Mouse (Mus musculus): Measurements from ENCODE around the gene Qrich1. TPM values are rescaled to one million over a fixed set of nuclear protein-coding genes. Genes with fewer than 3 reads are reported as not detected.

The Qrich1 gene
- total and polyA plus RNA-seq, 2 experiments, result 43.0 to 54.9 TPM

GRCm38 (mm10) chr9:108573774-108574690 is 57.4 kb downstream of the Qrich1 start:
- peaks cover 2% of the 10 kb centered on the region; the same call in 1 of the 2 replicates for H3K36me3 ChIP-seq (ENCODE audit: control insufficient read depth, insufficient read depth, low read length)
- DNase-seq (ENCODE audit: extremely low read depth, low read depth, low spot score), result no peak
- no peak overlapping the region for H3K9ac ChIP-seq (ENCODE audit: low read depth, low read length)
- 76% methylated on average over 24 of the region's 26 CpGs for WGBS
- H3K4me3 ChIP-seq (ENCODE audit: insufficient read depth, low read depth, low read length), result no peak overlapping the region
- H3K27me3 ChIP-seq (ENCODE audit: control insufficient read depth, insufficient read depth, low read length), result no peaks in the 10 kb centered on the region
- H3K79me2 ChIP-seq (ENCODE audit: control insufficient read depth, insufficient read depth, low read length), result no peaks in the 10 kb centered on the region
- H3K27ac ChIP-seq (replicated peaks; ENCODE audit: insufficient read depth, low read depth, low read length), result no peak overlapping the region
- peaks cover 4% of the 10 kb centered on the region; the same call in 1 of the 2 replicates for H3K4me1 ChIP-seq (ENCODE audit: control insufficient read depth, insufficient read depth, low read length)
- peak; percentile 65 for TF ChIP-seq CTCF (IDR thresholded peaks at IDR 0.05; ENCODE audit: low read depth, low read length)
- no peak for TF ChIP-seq POLR2A (IDR thresholded peaks at IDR 0.05; ENCODE audit: extremely low read depth, insufficient read depth, low read length)

GRCm38 (mm10) chr9:108574921-108575320 is 58.3 kb downstream of the Qrich1 start:
- no peak for DNase-seq (ENCODE audit: extremely low read depth, low read depth, low spot score)
- TF ChIP-seq CTCF (IDR thresholded peaks at IDR 0.05; ENCODE audit: low read depth, low read length) (no peak), POLR2A (IDR thresholded peaks at IDR 0.05; ENCODE audit: extremely low read depth, insufficient read depth, low read length) (no peak)
- Histone ChIP-seq H3K27ac (replicated peaks; ENCODE audit: insufficient read depth, low read depth, low read length) (no peak overlapping the region), H3K4me3 (ENCODE audit: insufficient read depth, low read depth, low read length) (no peak overlapping the region), H3K79me2 (ENCODE audit: control insufficient read depth, insufficient read depth, low read length) (no peaks in the 10 kb centered on the region), H3K27me3 (ENCODE audit: control insufficient read depth, insufficient read depth, low read length) (no peaks in the 10 kb centered on the region), H3K9ac (ENCODE audit: low read depth, low read length) (no peak overlapping the region), H3K4me1 (ENCODE audit: control insufficient read depth, insufficient read depth, low read length) (peaks cover 4% of the 10 kb centered on the region; the same call in 1 of the 2 replicates), H3K36me3 (ENCODE audit: control insufficient read depth, insufficient read depth, low read length) (peaks cover 2% of the 10 kb centered on the region; the same call in 1 of the 2 replicates)
- 93% methylated on average over 12 of the region's 12 CpGs for WGBS

GRCm38 (mm10) chr9:108575321-108576297 is 59.0 kb downstream of the Qrich1 start:
- Histone ChIP-seq H3K79me2 (ENCODE audit: control insufficient read depth, insufficient read depth, low read length) (no peaks in the 10 kb centered on the region), H3K36me3 (ENCODE audit: control insufficient read depth, insufficient read depth, low read length) (peaks cover 2% of the 10 kb centered on the region; the same call in 1 of the 2 replicates), H3K27me3 (ENCODE audit: control insufficient read depth, insufficient read depth, low read length) (no peaks in the 10 kb centered on the region), H3K4me3 (ENCODE audit: insufficient read depth, low read depth, low read length) (no peak overlapping the region), H3K9ac (ENCODE audit: low read depth, low read length) (no peak overlapping the region), H3K27ac (replicated peaks; ENCODE audit: insufficient read depth, low read depth, low read length) (no peak overlapping the region), H3K4me1 (ENCODE audit: control insufficient read depth, insufficient read depth, low read length) (peaks cover 4% of the 10 kb centered on the region; the same call in 1 of the 2 replicates)
- WGBS, result 93% methylated on average over 37 of the region's 37 CpGs
- DNase-seq (ENCODE audit: extremely low read depth, low read depth, low spot score), result no peak
- TF ChIP-seq CTCF (IDR thresholded peaks at IDR 0.05; ENCODE audit: low read depth, low read length) (no peak), POLR2A (IDR thresholded peaks at IDR 0.05; ENCODE audit: extremely low read depth, insufficient read depth, low read length) (no peak)

GRCm38 (mm10) chr9:108577025-108577424 is 60.4 kb downstream of the Qrich1 start:
- Histone ChIP-seq H3K4me3 (ENCODE audit: insufficient read depth, low read depth, low read length) (no peak overlapping the region), H3K4me1 (ENCODE audit: control insufficient read depth, insufficient read depth, low read length) (peaks cover 4% of the 10 kb centered on the region; the same call in 1 of the 2 replicates), H3K27me3 (ENCODE audit: control insufficient read depth, insufficient read depth, low read length) (no peaks in the 10 kb centered on the region), H3K36me3 (ENCODE audit: control insufficient read depth, insufficient read depth, low read length) (peaks cover 2% of the 10 kb centered on the region; the same call in 1 of the 2 replicates), H3K27ac (replicated peaks; ENCODE audit: insufficient read depth, low read depth, low read length) (no peak overlapping the region), H3K9ac (ENCODE audit: low read depth, low read length) (no peak overlapping the region), H3K79me2 (ENCODE audit: control insufficient read depth, insufficient read depth, low read length) (no peaks in the 10 kb centered on the region)
- no peak for TF ChIP-seq CTCF (IDR thresholded peaks at IDR 0.05; ENCODE audit: low read depth, low read length)
- DNase-seq (ENCODE audit: extremely low read depth, low read depth, low spot score), result no peak
- 81% methylated on average over 6 of the region's 6 CpGs for WGBS

- WGBS, result under 1% methylated on average over 24 of the region's 24 CpGs
- TF ChIP-seq CTCF (IDR thresholded peaks at IDR 0.05; ENCODE audit: low read depth, low read length), result no peak
- TF ChIP-seq POLR2A (IDR thresholded peaks at IDR 0.05; ENCODE audit: extremely low read depth, insufficient read depth, low read length), result no peak
- Histone ChIP-seq H3K9ac (ENCODE audit: low read depth, low read length) (peak overlapping the region; percentile 84), H3K27ac (replicated peaks; ENCODE audit: insufficient read depth, low read depth, low read length) (0 out of 2 replicates have a peak overlapping the region, but pooled peaks have one; percentile 17), H3K36me3 (ENCODE audit: control insufficient read depth, insufficient read depth, low read length) (no peaks in the 10 kb centered on the region), H3K79me2 (ENCODE audit: control insufficient read depth, insufficient read depth, low read length) (no peaks in the 10 kb centered on the region), H3K4me3 (ENCODE audit: insufficient read depth, low read depth, low read length) (peak overlapping the region; percentile 86), H3K4me1 (ENCODE audit: control insufficient read depth, insufficient read depth, low read length) (peaks cover 4% of the 10 kb centered on the region; the same call in 1 of the 2 replicates), H3K27me3 (ENCODE audit: control insufficient read depth, insufficient read depth, low read length) (no peaks in the 10 kb centered on the region)
- no peak for DNase-seq (ENCODE audit: extremely low read depth, low read depth, low spot score)
These were observed 61.4 kb downstream of the Qrich1 start for GRCm38 (mm10) chr9:108577934-108578544.
